Mouse (Mus musculus) hindlimb bud, embryonic 11.5 days (tissue): ENCODE measurements around the gene Wtap.
"Not testable (repeated sequence)": the region's sequence is repeated elsewhere in the genome, so short reads cannot be mapped to it uniquely, and the experiment has no call there.

ENCODE experiments used
- DNase-seq: peaks from one replicate; pipeline ENCODE4 v3.0.0-alpha.2; 2012; ENCODE audit warnings: low read depth, low spot score; ENCODE audit errors: extremely low spot score

The Wtap gene

GRCm38 (mm10) chr17:12994069-12994468, at the start of gene Wtap:
Gene Wtap, minus strand, starts transcription at chr17:12994169.
- no peak for DNase-seq

GRCm38 (mm10) chr17:13036627-13037192, 42.7 kb upstream of the Wtap start:
- DNase-seq: not testable (repeated sequence)

- no peak for DNase-seq
These were observed 19.3 kb upstream of the Wtap start for GRCm38 (mm10) chr17:13013316-13013715.

GRCm38 (mm10) chr17:13009887-13010286, 15.9 kb upstream of the Wtap start:
- no peak for DNase-seq

- no peak for DNase-seq
These were observed 14.6 kb upstream of the Wtap start for GRCm38 (mm10) chr17:13008528-13008927.

DNA sequence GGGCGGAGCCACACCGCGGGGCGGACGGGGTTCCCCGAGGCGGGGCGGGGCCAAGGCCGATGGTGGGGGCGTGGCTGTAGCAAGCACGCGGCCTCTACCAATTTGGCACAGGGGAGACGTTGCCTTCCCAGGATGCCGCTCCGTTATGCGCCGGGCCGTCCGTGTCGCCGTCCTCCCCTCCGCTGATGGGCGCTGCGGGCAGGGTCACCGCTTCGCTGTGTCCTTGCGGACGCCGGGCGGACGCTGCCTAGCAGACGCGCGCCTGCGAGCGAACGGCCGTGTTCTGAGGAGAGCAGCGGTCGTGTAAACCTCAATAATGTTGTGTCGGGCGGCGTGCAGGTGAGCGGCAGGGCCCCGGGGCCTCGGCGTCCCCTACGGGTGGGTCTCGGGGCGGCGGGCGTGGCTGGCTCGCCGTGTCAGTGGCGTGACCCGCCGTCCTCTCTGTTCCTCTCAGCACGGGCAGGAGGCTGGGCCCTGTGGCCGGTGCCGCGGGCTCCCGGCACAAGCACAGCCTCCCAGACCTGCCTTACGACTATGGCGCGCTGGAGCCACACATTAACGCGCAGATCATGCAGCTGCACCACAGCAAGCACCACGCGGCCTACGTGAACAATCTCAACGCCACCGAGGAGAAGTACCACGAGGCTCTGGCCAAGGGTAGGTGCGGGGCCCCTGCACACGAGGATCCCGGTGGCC, 13.9 kb upstream of the Wtap start:
- peak; percentile 76 for DNase-seq

DNA sequence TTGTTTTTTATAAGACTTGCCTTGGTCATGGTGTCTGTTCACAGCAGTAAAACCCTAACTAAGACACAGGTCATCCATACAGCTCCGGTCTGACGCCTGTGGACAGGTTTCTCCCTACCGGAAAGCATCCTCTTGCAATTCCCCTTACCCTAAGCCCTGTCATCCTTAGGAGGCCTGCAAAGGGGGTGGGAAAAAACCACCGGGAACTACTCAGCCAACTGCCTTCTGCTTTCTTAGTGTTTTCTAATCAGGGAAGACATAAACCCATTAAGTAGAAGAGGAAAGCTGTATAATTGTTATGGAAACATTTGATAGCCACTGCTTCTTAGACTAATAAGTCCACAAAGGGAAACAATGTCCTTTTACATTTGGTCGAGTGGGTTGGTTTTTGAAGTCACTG, 13.0 kb upstream of the Wtap start:
- DNase-seq: no peak

DNA sequence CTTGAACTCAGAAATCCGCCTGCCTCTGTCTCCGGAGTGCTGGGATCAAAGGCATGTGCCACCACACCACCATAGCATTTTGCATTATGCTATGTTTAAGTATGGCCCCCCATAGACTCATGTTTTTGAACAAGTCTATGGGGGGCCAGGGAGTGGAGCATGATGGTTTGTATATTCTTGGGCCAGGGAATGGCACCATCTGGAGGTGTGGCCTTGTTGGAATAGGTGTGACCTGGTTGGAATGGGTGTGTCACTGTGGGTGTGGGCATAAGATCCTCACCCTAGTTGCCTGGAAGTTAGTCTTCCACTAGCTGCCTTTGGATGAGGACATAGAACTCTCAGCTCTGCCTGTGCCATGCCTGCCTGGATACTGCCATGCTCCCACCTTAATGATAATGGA, 12.6 kb upstream of the Wtap start, which contains the start of gene Sod2:
Gene Sod2, plus strand, starts transcription at position 301 of the 400 bp plus-strand sequence.
- DNase-seq: not testable (repeated sequence)

- not testable (repeated sequence) for DNase-seq
These were observed 10.5 kb upstream of the Wtap start for GRCm38 (mm10) chr17:13004436-13004835.

DNA sequence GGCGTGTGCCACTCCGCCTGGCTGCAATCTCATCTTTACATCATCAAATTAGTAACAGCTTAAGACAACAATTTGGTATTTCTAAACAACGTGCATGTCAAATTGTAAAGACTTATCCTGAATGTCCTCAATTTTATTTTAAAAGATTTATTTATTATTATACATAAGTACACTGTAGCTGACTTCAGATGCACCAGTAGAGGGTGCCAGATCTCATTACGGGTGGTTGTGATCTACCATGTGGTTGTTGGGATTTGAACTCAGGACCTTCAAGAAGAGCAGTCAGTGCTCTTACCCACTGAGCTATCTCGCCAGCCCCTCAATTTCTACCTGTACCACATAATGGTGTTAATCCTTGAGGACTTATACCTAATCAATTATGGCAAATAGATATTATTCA, 8.3 kb upstream of the Wtap start:
- DNase-seq: not testable (repeated sequence)

GRCm38 (mm10) chr17:12999069-12999468, 5.1 kb upstream of the Wtap start:
- DNase-seq: no peak

GRCm38 (mm10) chr17:12997890-12998289, 3.9 kb upstream of the Wtap start:
- DNase-seq: no peak

DNA sequence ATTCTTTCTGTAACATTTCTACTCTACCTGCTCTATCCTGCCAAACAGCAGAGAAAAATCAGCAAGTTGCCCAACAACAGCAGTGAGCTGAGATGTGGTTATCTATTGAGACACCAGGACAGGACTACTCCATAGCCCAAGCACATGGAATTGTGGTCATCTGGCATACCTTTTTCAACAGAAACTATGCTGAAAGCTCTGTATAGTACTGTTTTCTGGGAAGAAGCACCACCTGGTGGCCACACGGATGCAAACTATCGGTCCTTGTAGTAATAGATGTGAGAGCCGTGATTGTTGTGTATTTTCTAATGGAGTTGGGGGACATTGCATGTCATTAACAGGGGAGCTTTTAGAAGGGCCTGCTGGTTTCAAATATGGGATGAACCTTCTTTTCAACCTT, 2.4 kb upstream of the Wtap start:
- no peak for DNase-seq

DNA sequence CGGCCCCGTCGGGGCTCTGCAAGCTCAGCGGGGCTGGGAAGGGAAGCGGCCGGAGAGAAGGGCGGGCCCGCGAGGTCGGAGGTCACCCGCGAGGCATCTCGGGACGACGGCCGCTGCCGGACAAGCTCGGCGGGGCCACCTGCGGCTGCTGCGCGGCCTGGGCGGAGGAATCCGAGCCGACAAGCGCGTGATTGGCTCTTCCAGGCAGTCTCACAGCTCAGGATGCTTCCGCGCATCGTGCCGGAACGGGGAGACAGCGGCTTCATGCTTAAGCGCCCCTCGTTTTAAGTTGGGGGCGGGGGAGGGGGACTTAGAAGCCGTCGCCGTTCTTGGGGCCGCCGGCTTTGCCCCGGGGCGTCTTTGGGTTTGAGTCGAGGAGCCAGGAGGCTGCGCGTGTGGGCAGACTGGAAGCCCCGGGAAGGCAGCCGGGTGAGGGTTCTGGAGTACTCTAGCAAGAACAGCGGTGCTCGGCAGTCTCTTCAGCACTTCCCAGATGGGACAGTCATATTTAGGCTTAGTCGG, 1.4 kb downstream of the Wtap start:
- peak; percentile 61 for DNase-seq

GRCm38 (mm10) chr17:12991635-12992358, 2.2 kb downstream of the Wtap start:
- DNase-seq: no peak

GRCm38 (mm10) chr17:12991194-12991634, 2.8 kb downstream of the Wtap start:
- no peak for DNase-seq

GRCm38 (mm10) chr17:12990567-12991145, 3.3 kb downstream of the Wtap start:
- DNase-seq: no peak

DNA sequence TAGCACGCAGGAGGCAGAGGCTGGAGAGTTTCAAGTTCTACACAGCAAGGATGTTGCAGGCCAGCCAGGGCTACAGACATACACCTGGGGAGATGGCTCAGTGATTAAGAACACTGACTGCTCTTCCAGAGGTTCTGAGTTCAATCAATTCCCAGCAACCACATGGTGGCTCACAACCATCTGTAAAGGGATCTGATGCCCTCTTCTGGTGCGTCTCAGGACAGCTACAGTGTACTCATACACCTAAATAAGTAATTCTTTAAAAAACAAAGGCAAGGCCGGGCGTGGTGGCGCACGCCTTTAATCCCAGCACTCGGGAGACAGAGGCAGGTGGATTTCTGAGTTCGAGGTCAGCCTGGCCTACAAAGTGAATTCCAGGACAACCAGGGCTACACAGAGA, 5.9 kb downstream of the Wtap start:
- not testable (repeated sequence) for DNase-seq

GRCm38 (mm10) chr17:12983988-12984387, 10.0 kb downstream of the Wtap start:
- no peak for DNase-seq

- DNase-seq: no peak
These were observed 15.4 kb downstream of the Wtap start for GRCm38 (mm10) chr17:12978546-12978945.

DNA sequence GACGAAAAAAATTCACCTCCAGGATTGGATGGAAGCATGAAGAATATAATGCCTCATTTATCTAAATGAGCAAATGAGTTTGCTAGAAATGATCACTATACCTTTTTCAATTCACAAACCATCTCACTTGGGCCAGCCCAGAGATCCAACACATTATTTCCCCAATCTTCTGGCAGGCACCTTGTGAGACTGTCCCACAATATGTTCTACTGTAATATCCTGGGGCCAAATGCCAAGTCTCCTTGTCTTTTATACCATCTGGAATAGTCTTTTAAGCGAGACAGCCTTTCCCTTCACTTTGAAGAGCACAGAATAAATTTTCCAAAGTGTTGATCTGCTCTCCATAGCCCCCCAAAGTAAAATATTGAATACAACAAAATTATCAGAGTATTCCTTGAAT, 20.1 kb downstream of the Wtap start:
- no peak for DNase-seq
